Mouse (Mus musculus) thymus, adult 2 months (tissue): Measurements from ENCODE around the gene Zfp329.

Experiments used
- CTCF ChIP-seq: fragments of 200-500 bp; IDR thresholded peaks from 2 replicates; pipeline ENCODE4 v1.5.1; 2012; ENCODE audit warnings: mild to moderate bottlenecking, control low read depth, low read length, moderate library complexity, borderline replicate concordance; ENCODE audit not compliant: control insufficient read depth, poor library complexity, insufficient read depth; ENCODE audit errors: extremely low read depth
- POLR2A ChIP-seq: fragments of 200-500 bp; IDR thresholded peaks from 2 replicates; pipeline ENCODE4 v1.6.1; 2012; ENCODE audit warnings: mild to moderate bottlenecking, low read length, control low read depth, moderate library complexity; ENCODE audit not compliant: control insufficient read depth, poor library complexity, insufficient read depth; ENCODE audit errors: extremely low read depth

- TF ChIP-seq CTCF (no peak), POLR2A (no peak)
Observed at GRCm38 (mm10) chr7:12797971-12798370, 20.7 kb downstream of the Zfp329 start.
